Mouse (Mus musculus): ENCODE measurements around the gene Rab1a. TPM values are rescaled to one million over a fixed set of nuclear protein-coding genes. Genes with fewer than 3 reads are reported as not detected.

The Rab1a gene
- polyA plus RNA-seq (2021; fragmentation: Nextera tagmentation): 131 and 195 TPM in 2 replicates
- long read RNA-seq, experiment 1, transcript Rab1a-201 (6 exons, 2,827 nt): major isoform, 448 of 478 reads
- long read RNA-seq, experiment 1, partial matches to known transcripts: 17 of 478 reads
- long read RNA-seq, experiment 1, other reads (novel, unspliced or antisense): 13 of 478 reads
- long read RNA-seq, experiment 2, transcript Rab1a-201 (6 exons, 2,827 nt): major isoform, 175 of 236 reads
- long read RNA-seq, experiment 2, partial matches to known transcripts: 51 of 236 reads
- long read RNA-seq, experiment 2, other reads (novel, unspliced or antisense): 10 of 236 reads

GRCm38 (mm10) chr11:20200713-20201575 lies at the start of gene Rab1a:
TSS of gene Rab1a (plus strand) at chr11:20201432.

GRCm38 (mm10) chr11:20249296-20250110 lies 48.3 kb downstream of the Rab1a start, which contains the start of gene Cep68:
TSS of gene Cep68 (minus strand) at chr11:20249429.

Other genes starting within 250 kb of the Rab1a start
- gene Actr2, start 88.5 kb upstream of the Rab1a start, polyA plus RNA-seq (2021; fragmentation: Nextera tagmentation): 79.1 and 139 TPM in 2 replicates
- gene Cep68, start 48.0 kb downstream of the Rab1a start, polyA plus RNA-seq (2021; fragmentation: Nextera tagmentation): 13.6 and 18.0 TPM in 2 replicates
- gene Slc1a4, start 131.3 kb downstream of the Rab1a start, polyA plus RNA-seq (2021; fragmentation: Nextera tagmentation): 18.4 and 20.0 TPM in 2 replicates